Mouse (Mus musculus): ENCODE results near the gene Gfm2. TPM values are rescaled to one million over a fixed set of nuclear protein-coding genes. Genes with fewer than 3 reads are reported as not detected.

The Gfm2 gene
- total and polyA plus RNA-seq, 3 experiments: 25.7 to 34.1 TPM; not detected in 1

DNA sequence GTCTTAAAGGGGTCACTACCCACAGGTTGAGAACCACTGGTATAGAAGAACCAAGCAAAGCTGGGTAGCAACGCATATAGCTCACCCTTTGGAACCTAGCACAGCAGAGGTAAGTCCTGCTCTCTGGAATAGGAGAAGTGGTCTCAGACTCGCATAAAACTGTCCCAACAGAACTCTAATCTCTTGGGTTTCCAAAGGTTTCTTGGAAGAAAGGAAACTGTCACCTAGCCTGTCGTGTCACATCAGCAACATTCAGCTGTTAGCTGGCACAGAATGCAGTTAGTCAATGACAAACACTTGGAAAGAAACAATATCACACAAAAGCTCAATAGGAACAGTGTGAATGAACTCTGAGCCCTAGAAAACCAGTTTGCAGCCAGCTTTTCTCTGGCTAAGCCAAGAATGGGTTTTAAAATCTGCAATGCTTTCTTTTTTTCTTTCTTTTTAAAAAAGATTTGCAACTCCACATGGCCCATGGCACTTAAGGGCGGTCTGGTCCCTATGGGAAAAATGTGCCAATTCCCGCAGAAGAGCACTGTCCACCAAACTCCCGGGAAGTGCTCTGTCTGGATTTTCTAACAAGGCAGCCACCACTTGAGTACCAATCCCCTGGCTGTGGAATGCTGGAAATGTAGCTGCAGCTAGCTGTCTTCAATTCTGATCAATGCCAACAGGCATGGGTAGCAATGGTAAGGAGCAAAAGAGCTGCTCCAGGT, 42.5 kb downstream of the Gfm2 start:
- DNase-seq (ENCODE audit: low read depth, low spot score): no peak
- Histone ChIP-seq H3K36me3 (ENCODE audit: control insufficient read depth in 1 of 2, insufficient read depth in 2 of 2, low read length in 2 of 2) (peaks cover 0 to 3% of the 10 kb centered on the region in 2 experiments; a peak in 2 of 4 replicates), H3K4me3 (ENCODE audit: control insufficient read depth in 1 of 2, insufficient read depth in 1 of 2, low read depth in 2 of 2, low read length in 2 of 2) (no peak overlapping the region), H3K4me1 (ENCODE audit: control insufficient read depth in 1 of 2, insufficient read depth in 2 of 2, low read length in 2 of 2) (no peaks in the 10 kb centered on the region), H3K27ac (ENCODE audit: control insufficient read depth, low read depth, low read length) (no peak overlapping the region), H3K9me3 (replicated peaks; ENCODE audit: insufficient read depth, low read length) (no peaks in the 10 kb centered on the region), H3K27me3 (ENCODE audit: control insufficient read depth in 1 of 2, insufficient read depth in 2 of 2, low read length in 2 of 2) (no peaks in the 10 kb centered on the region), H3K9ac (ENCODE audit: control insufficient read depth, low read depth, low read length, poor library complexity, severe bottlenecking) (no peak overlapping the region), H3K79me2 (ENCODE audit: control insufficient read depth, insufficient read depth, low read length, poor library complexity) (no peaks in the 10 kb centered on the region)
- TF ChIP-seq E2F4 (IDR thresholded peaks at IDR 0.05; ENCODE audit: borderline replicate concordance, low read depth, low read length) (no peak), USF1 (IDR thresholded peaks at IDR 0.05; ENCODE audit: low read depth, low read length) (no peak), CHD1 (IDR thresholded peaks at IDR 0.05; ENCODE audit: low read depth, low read length) (no peak), MXI1 (IDR thresholded peaks at IDR 0.05; ENCODE audit: low read depth, low read length) (no peak), MEF2A (IDR thresholded peaks at IDR 0.05; ENCODE audit: extremely low read depth, insufficient replicate concordance, low read depth, low read length, poor library complexity, severe bottlenecking) (no peak), CHD2 (IDR thresholded peaks at IDR 0.05; ENCODE audit: low read length) (no peak), MAFK (IDR thresholded peaks at IDR 0.05; ENCODE audit: borderline replicate concordance, low read depth, low read length) (no peak), CTCF (IDR thresholded peaks at IDR 0.05 in 2 of 3, conservative IDR thresholded peaks at IDR 0.05 in 1 of 3; ENCODE audit: control insufficient read depth in 1 of 3, insufficient read depth in 1 of 3, low read depth in 2 of 3, low read length in 3 of 3, poor library complexity in 1 of 3, severe bottlenecking in 1 of 3) (no peak), SIN3A (IDR thresholded peaks at IDR 0.05; ENCODE audit: low read length) (no peak), RCOR1 (IDR thresholded peaks at IDR 0.05; ENCODE audit: low read depth, low read length) (no peak), MYC (IDR thresholded peaks at IDR 0.05; ENCODE audit: low read depth, low read length) (no peak), ZMIZ1 (IDR thresholded peaks at IDR 0.05; ENCODE audit: low read depth, low read length) (no peak)

GRCm38 (mm10) chr13:97182821-97183220, 45.1 kb downstream of the Gfm2 start:
- Histone ChIP-seq H3K27me3 (ENCODE audit: control insufficient read depth in 1 of 2, insufficient read depth in 2 of 2, low read length in 2 of 2) (no peaks in the 10 kb centered on the region), H3K9me3 (replicated peaks; ENCODE audit: insufficient read depth, low read length) (no peaks in the 10 kb centered on the region), H3K27ac (ENCODE audit: control insufficient read depth, low read depth, low read length) (no peak overlapping the region), H3K79me2 (ENCODE audit: control insufficient read depth, insufficient read depth, low read length, poor library complexity) (no peaks in the 10 kb centered on the region), H3K4me3 (ENCODE audit: control insufficient read depth in 1 of 2, insufficient read depth in 1 of 2, low read depth in 2 of 2, low read length in 2 of 2) (no peak overlapping the region), H3K4me1 (ENCODE audit: control insufficient read depth in 1 of 2, insufficient read depth in 2 of 2, low read length in 2 of 2) (peaks cover 0 to 7% of the 10 kb centered on the region in 2 experiments; a peak in 2 of 4 replicates), H3K9ac (ENCODE audit: control insufficient read depth, low read depth, low read length, poor library complexity, severe bottlenecking) (no peak overlapping the region), H3K36me3 (ENCODE audit: control insufficient read depth in 1 of 2, insufficient read depth in 2 of 2, low read length in 2 of 2) (peaks cover 3 to 6% of the 10 kb centered on the region in 2 experiments; a peak in 2 of 4 replicates)
- no peak for DNase-seq (ENCODE audit: low read depth, low spot score)
- TF ChIP-seq MYC (IDR thresholded peaks at IDR 0.05; ENCODE audit: low read depth, low read length) (no peak), MAZ (IDR thresholded peaks at IDR 0.05; ENCODE audit: low read depth, low read length) (no peak), CHD1 (IDR thresholded peaks at IDR 0.05; ENCODE audit: low read depth, low read length) (no peak), MXI1 (IDR thresholded peaks at IDR 0.05; ENCODE audit: low read depth, low read length) (no peak), NRF1 (IDR thresholded peaks at IDR 0.05; ENCODE audit: insufficient read depth, low read depth, low read length, poor library complexity, severe bottlenecking) (no peak), SMC3 (IDR thresholded peaks at IDR 0.05; ENCODE audit: low read depth, low read length) (no peak), USF1 (IDR thresholded peaks at IDR 0.05; ENCODE audit: low read depth, low read length) (no peak), EP300 (IDR thresholded peaks at IDR 0.05; ENCODE audit: low read depth in 1 of 2, low read length in 2 of 2) (no peak), CHD2 (IDR thresholded peaks at IDR 0.05; ENCODE audit: low read length) (no peak), MEF2A (IDR thresholded peaks at IDR 0.05; ENCODE audit: extremely low read depth, insufficient replicate concordance, low read depth, low read length, poor library complexity, severe bottlenecking) (no peak), MAFK (IDR thresholded peaks at IDR 0.05; ENCODE audit: borderline replicate concordance, low read depth, low read length) (no peak), USF2 (IDR thresholded peaks at IDR 0.05; ENCODE audit: borderline replicate concordance in 1 of 2, insufficient read depth in 1 of 2, low read depth in 1 of 2, low read length in 2 of 2) (no peak), BHLHE40 (IDR thresholded peaks at IDR 0.05; ENCODE audit: borderline replicate concordance, low read depth, low read length) (no peak), E2F4 (IDR thresholded peaks at IDR 0.05; ENCODE audit: borderline replicate concordance, low read depth, low read length) (no peak)

Data from MEL (cell line).